Mouse (Mus musculus) megakaryocyte, embryonic 14.5 days (primary cell): ENCODE measurements at regions not wholly inside any gene's neighbourhood (a gene's known extent, or its start where the extent isn't known, plus 50 kb on each side); places are given as distances from the start of the nearest gene placed in this dataset.

Experiments used
- FLI1 ChIP-seq: IDR thresholded peaks from 2 replicates; pipeline ENCODE4 v1.6.1; 2012; ENCODE audit warnings: low read length, inconsistent platforms, mixed read lengths
- GATA1 ChIP-seq: IDR thresholded peaks from 3 replicates; pipeline ENCODE4 v1.6.1; 2012; ENCODE audit warnings: mixed read lengths, low read length, inconsistent platforms, borderline replicate concordance

- TF ChIP-seq GATA1, result no peak
- no peak for TF ChIP-seq FLI1
Measured at GRCm38 (mm10) chr3:40438251-40438650, 92.8 kb upstream of the Intu start.
